Mouse (Mus musculus) midbrain, embryonic 16.5 days (tissue): Measurements from ENCODE around the gene Nme4. TPM values are rescaled to one million over a fixed set of nuclear protein-coding genes. Genes with fewer than 3 reads are reported as not detected.
A peak's percentile ranks its signal among the peaks of the same experiment; 100 is the strongest.
"Not testable (repeated sequence)": the region's sequence is repeated elsewhere in the genome, so short reads cannot be mapped to it uniquely, and the experiment has no call there.

Experiments
- ATAC-seq: fragments of 200-750 bp; cut with Nextera tagmentation; 2 replicates; pipeline ENCODE4 v1.8.0; 2017; ENCODE audit warnings: moderate TSS enrichment
- H3K27ac ChIP-seq: fragments of 300-500 bp; sonication (generic); 2 replicates; pipeline ENCODE4 v1.5.1; 2014; ENCODE audit warnings: mild to moderate bottlenecking, low read length, mixed read lengths
- H3K27me3 ChIP-seq: fragments of 300-500 bp; sonication (generic); 2 replicates; pipeline ENCODE4 v1.6.1; 2014; ENCODE audit warnings: low read depth, low read length, mixed read lengths; ENCODE audit not compliant: control insufficient read depth, insufficient read depth
- H3K36me3 ChIP-seq: fragments of 300-500 bp; sonication (generic); 2 replicates; pipeline ENCODE4 v1.6.1; 2014; ENCODE audit warnings: mild to moderate bottlenecking, low read length, moderate library complexity, mixed read lengths; ENCODE audit not compliant: control insufficient read depth, insufficient read depth
- H3K4me1 ChIP-seq: fragments of 300-500 bp; sonication (generic); 2 replicates; pipeline ENCODE4 v1.6.1; 2014; ENCODE audit warnings: mild to moderate bottlenecking, low read length, mixed read lengths; ENCODE audit not compliant: control insufficient read depth, insufficient read depth
- H3K4me2 ChIP-seq: fragments of 300-500 bp; sonication (generic); 2 replicates; pipeline ENCODE4 v1.6.1; 2014; ENCODE audit warnings: mild to moderate bottlenecking, low read length, mixed read lengths
- H3K4me3 ChIP-seq: fragments of 300-500 bp; sonication (generic); 2 replicates; pipeline ENCODE4 v1.5.1; 2014; ENCODE audit warnings: low read depth, mild to moderate bottlenecking, low read length, moderate library complexity, mixed read lengths
- H3K9ac ChIP-seq: fragments of 300-500 bp; sonication (generic); 2 replicates; pipeline ENCODE4 v1.6.1; 2014; ENCODE audit warnings: low read depth, low read length, mixed read lengths
- H3K9me3 ChIP-seq: fragments of 300-500 bp; sonication (generic); replicated peaks from 2 replicates; pipeline ENCODE4 v1.6.1; 2014; ENCODE audit warnings: mild to moderate bottlenecking, low read length, mixed read lengths; ENCODE audit not compliant: control insufficient read depth, poor library complexity, severe bottlenecking
- WGBS: fragments of 180-500 bp; shearing (Covaris S2); extraction: QIAGEN DNeasy Blood & Tissue Kit; methylation state at CpG from one replicate; pipeline ENCODE4 v1.1.7; 2014; 5-methylcytosine and 5-hydroxymethylcytosine counted together
- polyA plus RNA-seq: library from polyadenylated mRNA; unstranded; fragments of >200 nt; fragmentation: Nextera tagmentation; extraction: Ambion mirVana; gene quantifications from 2 replicates; pipeline ENCODE4 v1.2.1, GENCODE M21; 2015

Gene Nme4
- polyA plus RNA-seq, 1 experiment from 2014 or later: 16.8 TPM

- no peaks in the 10 kb centered on the region for H3K4me1 ChIP-seq
Measured at GRCm38 (mm10) chr17:26101478-26101877, 6.1 kb upstream of the Nme4 start.

GRCm38 (mm10) chr17:26100166-26100565 lies 4.8 kb upstream of the Nme4 start:
- no peak overlapping the region for H3K9ac ChIP-seq
- 42% methylated on average over 2 of the region's 2 CpGs for WGBS
- no peaks in the 10 kb centered on the region; the same call in 1 of the 2 replicates for H3K4me1 ChIP-seq
- H3K36me3 ChIP-seq: no peaks in the 10 kb centered on the region
- no peaks in the 10 kb centered on the region for H3K9me3 ChIP-seq
- no peak for ATAC-seq
- no peak overlapping the region for H3K4me3 ChIP-seq
- H3K27me3 ChIP-seq: no peaks in the 10 kb centered on the region
- H3K4me2 ChIP-seq: no peak overlapping the region
- H3K27ac ChIP-seq: no peak overlapping the region

More at GRCm38 (mm10) chr17:26101478-26101877, 6.1 kb upstream of the Nme4 start:
- H3K27me3 ChIP-seq: no peaks in the 10 kb centered on the region
- WGBS: 66% methylated on average over 2 of the region's 4 CpGs
- H3K9me3 ChIP-seq: no peaks in the 10 kb centered on the region
- no peaks in the 10 kb centered on the region for H3K36me3 ChIP-seq
- no peak overlapping the region for H3K4me3 ChIP-seq
- no peak overlapping the region for H3K4me2 ChIP-seq
- H3K27ac ChIP-seq: no peak overlapping the region
- no peak for ATAC-seq
- H3K9ac ChIP-seq: no peak overlapping the region

GRCm38 (mm10) chr17:26099316-26099715 lies 3.9 kb upstream of the Nme4 start:
- WGBS: 64% methylated on average over 3 of the region's 3 CpGs
- H3K9ac ChIP-seq, H3K4me2 ChIP-seq, ATAC-seq, H3K27ac ChIP-seq, H3K27me3 ChIP-seq, H3K4me3 ChIP-seq, H3K4me1 ChIP-seq, H3K36me3 ChIP-seq, H3K9me3 ChIP-seq: not testable (repeated sequence)

GRCm38 (mm10) chr17:26098461-26098860 lies 3.1 kb upstream of the Nme4 start:
- no peak for ATAC-seq
- Histone ChIP-seq H3K4me1 (no peaks in the 10 kb centered on the region; the same call in 1 of the 2 replicates), H3K36me3 (no peaks in the 10 kb centered on the region), H3K27ac (no peak overlapping the region), H3K4me2 (no peak overlapping the region), H3K4me3 (no peak overlapping the region), H3K9ac (no peak overlapping the region), H3K27me3 (no peaks in the 10 kb centered on the region), H3K9me3 (no peaks in the 10 kb centered on the region)
- 92% methylated on average over 7 of the region's 7 CpGs for WGBS

- ATAC-seq: no peak
- no peaks in the 10 kb centered on the region for H3K9me3 ChIP-seq
- H3K36me3 ChIP-seq: no peaks in the 10 kb centered on the region
- H3K27ac ChIP-seq: peak overlapping the region; percentile 50
- WGBS: 25% methylated on average over 9 of the region's 9 CpGs
- H3K9ac ChIP-seq: peak overlapping the region; percentile 84
- no peaks in the 10 kb centered on the region for H3K27me3 ChIP-seq
- peak overlapping the region; percentile 90 for H3K4me2 ChIP-seq
- peaks cover 3% of the 10 kb centered on the region; the same call in 1 of the 2 replicates for H3K4me1 ChIP-seq
- H3K4me3 ChIP-seq: peak overlapping the region; percentile 64
Measured at GRCm38 (mm10) chr17:26094531-26095110, 781 bp downstream of the Nme4 start.

- peak within 1 kb of the TSS; percentile 76 for H3K9ac ChIP-seq
- no peaks in the 10 kb centered on the region for H3K27me3 ChIP-seq
- peak; percentile 86 for ATAC-seq
- WGBS: 2% methylated on average over 32 of the region's 32 CpGs
- H3K4me3 ChIP-seq: peak within 1 kb of the TSS; percentile 62
- H3K36me3 ChIP-seq: no peaks in the 10 kb centered on the region
- H3K4me1 ChIP-seq: peaks cover 8% of the 10 kb centered on the region; the same call in 1 of the 2 replicates
- peak within 1 kb of the TSS; percentile 84 for H3K4me2 ChIP-seq
- H3K9me3 ChIP-seq: no peaks in the 10 kb centered on the region
- peak within 1 kb of the TSS; percentile 89 for H3K27ac ChIP-seq
Measured at GRCm38 (mm10) chr17:26089905-26090632, 5.3 kb downstream of the Nme4 start, which contains the start of gene Decr2. TSS of gene Decr2 (minus strand) at chr17:26090337.

GRCm38 (mm10) chr17:26087059-26087564 lies 8.3 kb downstream of the Nme4 start:
- Histone ChIP-seq H3K9ac (no peak overlapping the region), H3K4me1 (peaks cover 8% of the 10 kb centered on the region; the same call in 1 of the 2 replicates), H3K9me3 (no peaks in the 10 kb centered on the region), H3K4me3 (no peak overlapping the region), H3K27me3 (no peaks in the 10 kb centered on the region), H3K4me2 (no peak overlapping the region), H3K27ac (no peak overlapping the region), H3K36me3 (peaks cover 6% of the 10 kb centered on the region)
- 95% methylated on average over 9 of the region's 9 CpGs for WGBS
- no peak for ATAC-seq

GRCm38 (mm10) chr17:26080867-26081266 lies 14.5 kb downstream of the Nme4 start:
- no peak overlapping the region for H3K27ac ChIP-seq
- peaks cover 6% of the 10 kb centered on the region for H3K36me3 ChIP-seq
- H3K27me3 ChIP-seq: no peaks in the 10 kb centered on the region
- no peak for ATAC-seq
- peaks cover 3% of the 10 kb centered on the region; the same call in 1 of the 2 replicates for H3K4me1 ChIP-seq
- H3K9me3 ChIP-seq: no peaks in the 10 kb centered on the region
- no peak overlapping the region for H3K4me3 ChIP-seq
- no peak overlapping the region for H3K4me2 ChIP-seq
- WGBS: 53% methylated on average over 2 of the region's 2 CpGs
- no peak overlapping the region for H3K9ac ChIP-seq

GRCm38 (mm10) chr17:26078851-26079250 lies 16.6 kb downstream of the Nme4 start:
- Histone ChIP-seq H3K4me2 (no peak overlapping the region), H3K4me3 (no peak overlapping the region), H3K9ac (no peak overlapping the region), H3K27me3 (no peaks in the 10 kb centered on the region), H3K27ac (no peak overlapping the region), H3K4me1 (peaks cover 3% of the 10 kb centered on the region; the same call in 1 of the 2 replicates), H3K9me3 (no peaks in the 10 kb centered on the region), H3K36me3 (peaks cover 5% of the 10 kb centered on the region)
- ATAC-seq: no peak
- 84% methylated on average over 2 of the region's 2 CpGs for WGBS
